Mouse (Mus musculus): Measurements from ENCODE around the gene Lzic.

Lzic gene

DNA sequence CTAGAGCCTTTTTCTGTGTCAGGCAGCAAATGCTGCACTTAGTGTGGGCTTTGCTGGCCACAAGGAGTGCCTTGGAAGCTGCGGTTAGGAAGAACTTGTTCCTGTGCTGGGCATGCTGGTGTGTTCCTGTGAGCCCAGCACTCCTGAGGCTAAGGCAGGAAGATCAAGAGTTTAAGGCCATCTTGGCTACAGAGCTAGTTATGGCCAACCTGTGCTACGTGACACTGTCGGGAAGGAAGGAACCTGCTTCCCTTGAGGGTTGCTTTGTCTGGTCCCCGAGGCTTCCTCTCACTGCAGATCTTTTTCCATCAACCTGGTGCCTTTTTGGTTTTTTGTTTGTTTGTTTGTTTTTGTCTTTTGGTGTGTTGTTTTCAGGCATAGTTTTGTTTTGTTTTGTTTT lies 40.1 kb downstream of the Lzic start:
- DNase-seq (ENCODE audit: low read depth in 1 of 2, low spot score in 2 of 2): no peak

DNA sequence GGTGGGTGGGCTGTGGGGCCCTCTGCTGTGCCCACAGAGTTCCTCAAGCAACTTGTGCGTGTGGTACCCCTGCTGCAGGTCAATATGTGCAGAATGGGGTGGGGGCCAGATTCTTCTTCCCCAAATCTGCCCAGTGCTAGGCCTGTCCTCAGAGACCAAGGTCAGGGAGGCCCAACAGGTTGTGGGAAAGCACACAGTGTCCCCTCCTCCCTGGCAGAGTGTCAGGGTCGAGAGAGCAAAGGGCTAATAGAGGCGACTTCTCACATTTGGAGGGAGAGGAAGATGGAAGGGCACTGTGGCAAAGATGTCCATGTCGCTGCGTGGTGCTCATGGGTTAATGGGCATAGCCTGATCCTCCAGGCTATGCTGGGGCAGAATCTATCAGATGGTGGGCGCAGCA lies 40.8 kb downstream of the Lzic start:
- DNase-seq (ENCODE audit: low read depth in 1 of 2, low spot score in 2 of 2): no peak

DNA sequence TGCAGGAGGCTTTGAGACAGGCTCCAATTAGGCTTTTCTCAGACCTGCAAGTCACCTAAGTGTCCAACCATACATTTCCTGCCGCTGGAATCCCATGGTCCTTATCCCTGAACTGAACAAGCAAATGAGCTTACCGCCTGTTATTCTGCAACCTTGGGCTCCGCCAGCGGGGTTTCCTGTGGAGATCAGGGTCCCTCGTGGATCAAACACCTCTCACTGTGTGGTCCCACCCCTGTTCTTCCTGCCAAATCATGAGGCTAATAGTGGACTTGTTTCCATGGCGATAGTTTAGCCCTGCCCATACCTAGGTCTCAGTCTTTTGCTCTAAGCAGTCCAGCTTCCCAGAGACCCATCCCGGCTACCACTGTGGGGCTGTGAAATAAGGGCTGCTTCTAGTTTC lies 41.3 kb downstream of the Lzic start:
- no peak for DNase-seq (ENCODE audit: low read depth in 1 of 2, low spot score in 2 of 2)

DNA sequence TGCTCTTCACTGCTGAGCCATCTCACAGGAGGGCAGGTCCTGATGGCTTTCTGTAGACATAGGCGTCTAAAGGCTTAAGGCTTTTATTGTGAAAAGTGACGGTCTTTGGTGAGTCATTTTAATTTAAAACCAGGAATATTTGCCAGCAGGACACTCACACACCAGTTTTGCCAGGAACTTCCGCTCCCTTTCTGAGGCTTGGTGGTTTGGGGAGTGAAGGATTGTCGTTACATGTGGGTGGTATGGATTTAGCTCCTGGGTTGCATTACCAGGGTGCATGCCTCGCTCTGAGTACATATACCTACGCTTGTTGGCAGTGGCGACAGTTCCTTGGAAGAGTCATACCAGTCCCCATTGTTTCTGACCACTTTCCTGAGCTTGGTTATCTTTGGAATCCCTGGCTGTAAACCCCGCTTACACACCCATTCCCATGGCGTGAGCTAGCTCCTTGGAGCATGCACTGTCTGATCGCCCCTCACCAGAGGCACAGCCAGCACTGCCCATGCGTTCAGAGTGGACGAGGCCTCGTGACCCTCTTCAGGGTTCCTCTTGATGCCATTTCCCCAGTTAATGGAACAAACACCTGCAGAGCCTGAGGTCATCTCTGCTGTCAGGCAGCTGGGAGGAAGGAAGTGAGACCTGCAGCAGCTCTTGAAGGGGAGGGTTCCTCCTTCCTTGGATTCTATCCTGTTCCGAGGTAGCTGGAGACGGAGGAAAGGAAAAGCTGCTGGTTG lies 42.8 kb downstream of the Lzic start:
- DNase-seq (ENCODE audit: low read depth in 1 of 2, low spot score in 2 of 2): no peak

DNA sequence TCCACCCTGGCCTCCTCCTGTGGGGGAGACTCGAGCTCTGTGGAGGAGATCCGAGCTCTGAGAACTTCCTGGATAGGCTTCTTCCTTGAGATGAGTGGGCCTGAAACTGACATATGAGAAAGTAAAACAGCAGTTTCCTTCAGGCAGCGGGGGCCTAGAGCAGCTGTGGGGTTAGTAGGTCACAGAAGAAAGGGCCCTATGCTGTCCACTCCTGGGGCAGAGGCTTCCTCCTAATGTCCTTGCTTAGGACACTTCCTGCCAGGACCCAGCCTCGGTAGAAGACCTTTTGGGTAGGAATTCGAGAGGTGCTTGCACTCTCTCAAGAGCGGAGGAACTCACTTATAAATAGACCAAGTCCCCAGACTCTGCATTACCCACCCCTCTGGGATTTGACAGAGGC lies 44.7 kb downstream of the Lzic start:
- DNase-seq (ENCODE audit: low read depth in 1 of 2, low spot score in 2 of 2): no peak

DNA sequence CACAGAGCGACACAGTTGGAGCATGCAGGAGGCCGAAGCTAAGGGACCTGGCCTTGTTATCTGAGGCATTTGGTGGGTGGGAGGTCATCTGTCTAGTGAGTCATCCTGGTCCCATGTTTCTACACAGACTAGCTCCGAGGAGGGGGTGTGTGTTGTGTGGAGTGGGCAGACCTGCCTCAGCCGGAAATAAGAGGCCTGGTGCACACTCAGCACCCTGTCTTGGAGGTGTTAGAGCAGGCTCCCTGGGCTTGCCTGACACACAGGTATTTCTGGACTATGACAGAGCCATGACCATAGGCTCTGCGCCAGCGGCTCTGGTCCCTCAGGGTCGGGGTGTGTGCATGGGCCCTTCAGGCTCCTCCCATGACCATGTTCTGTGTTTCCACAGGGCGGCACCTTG lies 54.4 kb downstream of the Lzic start:
- no peak for DNase-seq (ENCODE audit: low read depth in 1 of 2, low spot score in 2 of 2)

DNA sequence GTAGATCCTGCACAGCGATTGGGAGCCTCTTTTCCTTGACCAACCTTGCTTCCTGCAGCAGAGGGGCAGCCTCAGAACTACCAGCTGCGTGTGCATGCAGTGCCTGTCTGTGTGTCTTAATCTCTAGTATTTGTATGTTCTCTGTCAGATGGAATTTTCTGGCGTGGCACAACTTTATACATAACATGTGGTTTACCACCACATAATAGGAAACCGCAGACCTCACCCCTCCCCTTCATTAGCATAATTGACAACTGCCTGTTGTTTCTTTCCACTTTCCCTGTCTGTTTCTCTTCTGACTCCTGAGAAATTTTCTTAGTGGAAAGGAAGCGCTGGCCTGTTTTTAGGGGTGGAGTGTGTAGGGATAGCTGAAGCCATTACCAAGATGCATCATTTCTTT lies 56.9 kb downstream of the Lzic start:
- DNase-seq (ENCODE audit: low read depth in 1 of 2, low spot score in 2 of 2): no peak

DNA sequence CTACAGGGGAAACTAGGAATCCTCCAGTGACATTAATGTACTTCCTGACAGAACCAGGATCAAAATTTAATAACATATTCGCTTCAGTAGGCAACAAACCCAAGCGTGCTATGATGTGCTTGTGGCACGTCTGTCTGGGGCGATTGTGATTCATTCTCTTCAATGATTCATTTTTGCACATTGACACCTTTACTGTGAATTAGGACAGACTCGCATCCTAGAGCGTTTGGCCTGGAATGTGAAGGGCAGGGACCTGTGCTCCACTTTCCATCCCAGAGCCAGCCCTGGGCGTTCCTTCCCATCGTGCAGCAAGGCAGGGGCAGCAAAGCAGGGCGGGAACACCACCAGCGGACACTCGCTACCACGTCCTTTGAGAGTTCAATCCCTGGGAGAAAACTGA lies 57.4 kb downstream of the Lzic start:
- no peak for DNase-seq (ENCODE audit: low read depth in 1 of 2, low spot score in 2 of 2)

DNA sequence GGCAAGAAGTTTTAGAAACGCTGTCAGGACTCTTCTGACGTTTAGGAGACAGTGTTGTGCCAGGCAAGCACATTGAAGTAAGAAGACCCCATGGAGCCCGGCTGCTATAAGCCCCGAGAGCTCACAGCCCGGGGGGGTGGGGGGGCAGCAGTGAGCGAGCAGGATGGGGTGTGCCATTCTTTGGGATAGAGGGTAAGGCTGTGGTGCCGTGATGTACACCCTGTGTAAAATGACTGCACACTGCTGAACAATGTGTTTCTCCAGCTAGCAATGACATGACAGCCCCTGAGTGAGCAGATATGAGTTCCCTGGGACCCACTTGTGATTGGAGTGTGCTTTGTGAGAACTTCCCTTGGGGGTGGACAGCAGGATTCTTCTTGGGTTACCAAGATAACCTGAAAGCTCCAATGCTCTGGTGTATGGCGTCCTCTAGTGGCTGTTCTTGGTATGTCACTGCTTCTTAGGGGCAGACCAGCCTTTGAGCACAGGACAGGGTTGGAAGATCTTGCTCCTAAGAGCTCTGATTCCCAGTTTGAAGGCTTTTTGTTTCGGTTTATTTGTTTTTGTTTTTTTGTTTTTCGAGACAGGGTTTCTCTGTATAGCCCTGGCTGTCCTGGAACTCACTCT lies 58.0 kb downstream of the Lzic start:
- peak; percentile 37 to 65 for DNase-seq (ENCODE audit: low read depth in 1 of 2, low spot score in 2 of 2)

DNA sequence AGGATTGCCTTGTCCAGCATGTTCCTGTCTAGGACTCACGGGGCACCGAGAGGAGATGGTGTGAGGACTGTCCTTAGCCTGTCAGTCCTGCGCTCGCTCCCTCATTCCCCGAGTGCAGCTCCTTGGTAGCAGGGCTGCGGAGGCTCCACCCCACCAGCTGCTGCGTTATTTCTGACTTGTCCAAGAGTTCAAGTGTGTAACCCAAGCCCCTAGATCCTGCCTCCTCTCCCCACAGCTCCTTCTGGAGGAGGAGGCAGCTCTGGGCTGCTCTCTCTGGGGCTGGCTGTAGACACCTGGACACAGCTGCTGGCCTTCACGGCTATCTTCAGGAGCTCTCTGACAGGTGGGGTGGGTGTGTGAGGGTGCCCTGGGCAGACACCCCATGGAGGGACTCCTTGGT lies 59.9 kb downstream of the Lzic start:
- DNase-seq (ENCODE audit: low read depth in 1 of 2, low spot score in 2 of 2): no peak
